Mouse (Mus musculus) heart, postnatal 36 days (tissue): ENCODE measurements around the gene Olfr740. TPM values are rescaled to one million over a fixed set of nuclear protein-coding genes. Genes with fewer than 3 reads are reported as not detected.

Source experiments
- DNase-seq, 2 experiments: peaks; one replicate each; pipeline ENCODE4 v3.0.0; 2021 to 2022
- intact Hi-C: fragments of 180-260 bp; cut with DNase I; formaldehyde crosslinking; loops from one replicate; pipeline ENCODE4 v1.15.1; 2025
- total RNA-seq, 2 experiments: library from RNA; stranded (reverse); gene quantifications; 2 replicates each; pipeline ENCODE4 v1.2.3; 2021

Olfr740 gene
- total RNA-seq: not detected

- DNase-seq: no peak
- intact Hi-C loops: no loop called here
Measured at GRCm38 (mm10) chr14:50445245-50445644, at the start of gene Olfr740. Gene Olfr740, plus strand, starts transcription at chr14:50445545.

- intact Hi-C loops: no loop called here
- no peak for DNase-seq
Measured at GRCm38 (mm10) chr14:50407268-50407667, 38.1 kb upstream of the Olfr740 start, which contains the start of gene Olfr738. Gene Olfr738, plus strand, starts transcription at chr14:50407568.

GRCm38 (mm10) chr14:50418326-50418725 lies 27.0 kb upstream of the Olfr740 start, which contains the start of gene Olfr739:
Gene Olfr739, plus strand, starts transcription at chr14:50418626.
- DNase-seq: no peak
- intact Hi-C loops: no loop called here

- intact Hi-C loops: no loop called here
- DNase-seq: no peak
Measured at GRCm38 (mm10) chr14:50472438-50472837, 27.1 kb downstream of the Olfr740 start, which contains the start of gene Olfr741. Gene Olfr741, plus strand, starts transcription at chr14:50472738.

- no peak for DNase-seq
- intact Hi-C loops: no loop called here
Measured at GRCm38 (mm10) chr14:50478406-50478805, 33.1 kb downstream of the Olfr740 start.

- intact Hi-C loops: no loop called here
- no peak for DNase-seq
Measured at GRCm38 (mm10) chr14:50503300-50503699, 58.0 kb downstream of the Olfr740 start, which contains the start of gene Olfr742. Gene Olfr742, plus strand, starts transcription at chr14:50503600.

Other genes with a start within 250 kb of the Olfr740 start
- gene Olfr731, start 203.7 kb upstream of the Olfr740 start, total RNA-seq: not detected
- not detected for gene Olfr732, start 161.3 kb upstream of the Olfr740 start, total RNA-seq
- gene Olfr733, start 144.0 kb upstream of the Olfr740 start, total RNA-seq: not detected
- gene Olfr734, start 118.8 kb upstream of the Olfr740 start, total RNA-seq: not detected
- gene Olfr735, start 96.7 kb upstream of the Olfr740 start, total RNA-seq: not detected
- gene Tlr11, start 87.6 kb upstream of the Olfr740 start, total RNA-seq: under 1 TPM in 1 of 2 experiments, not detected in 1; 0.08 TPM
- not detected for gene Olfr736, start 64.4 kb upstream of the Olfr740 start, total RNA-seq
- not detected for gene Olfr738, start 38.0 kb upstream of the Olfr740 start, total RNA-seq
- gene Olfr739, start 26.9 kb upstream of the Olfr740 start, total RNA-seq: not detected
- not detected for gene Olfr741, start 27.2 kb downstream of the Olfr740 start, total RNA-seq
- gene Olfr742, start 58.1 kb downstream of the Olfr740 start, total RNA-seq: not detected
- gene Olfr743, start 76.3 kb downstream of the Olfr740 start, total RNA-seq: not detected
- gene Olfr744, start 169.3 kb downstream of the Olfr740 start, total RNA-seq: not detected
- gene Olfr745, start 193.8 kb downstream of the Olfr740 start, total RNA-seq: not detected
- not detected for gene Olfr746, start 201.5 kb downstream of the Olfr740 start, total RNA-seq
- not detected for gene Olfr747, start 247.7 kb downstream of the Olfr740 start, total RNA-seq